Mouse (Mus musculus): ENCODE results near the gene Rap1gap2. TPM values are rescaled to one million over a fixed set of nuclear protein-coding genes. Genes with fewer than 3 reads are reported as not detected.

The Rap1gap2 gene
- polyA plus RNA-seq, 1 experiment from 2014 or later = 0.35 TPM

- H3K4me3 ChIP-seq (ENCODE audit: low read depth, low read length) = no peak overlapping the region
- H3K27ac ChIP-seq (replicated peaks; ENCODE audit: low read depth, low read length) = no peak overlapping the region
- no peaks in the 10 kb centered on the region for H3K27me3 ChIP-seq (ENCODE audit: control insufficient read depth, insufficient read depth, low read length)
- H3K4me1 ChIP-seq (ENCODE audit: control insufficient read depth, insufficient read depth, low read length) = no peaks in the 10 kb centered on the region
- DNase-seq (ENCODE audit: low spot score) = no peak
- no peaks in the 10 kb centered on the region for H3K9me3 ChIP-seq (ENCODE audit: control insufficient read depth, low read length)
- H3K4me2 ChIP-seq (ENCODE audit: low read depth, severe bottlenecking) = no peak overlapping the region
- WGBS = 95% methylated on average over 2 of the region's 2 CpGs
- H3K9ac ChIP-seq (ENCODE audit: low read length) = no peak overlapping the region
- ATAC-seq (ENCODE audit: insufficient number of reproducible peaks, low FRiP score, low TSS enrichment, low read depth) = no peak
- no peaks in the 10 kb centered on the region for H3K36me3 ChIP-seq (ENCODE audit: control insufficient read depth, insufficient read depth, low read length)
Observed at GRCm38 (mm10) chr11:74435366-74435765, 175.3 kb downstream of the Rap1gap2 start.

- H3K27ac ChIP-seq (replicated peaks; ENCODE audit: low read depth, low read length) = no peak overlapping the region
- no peak overlapping the region for H3K4me2 ChIP-seq (ENCODE audit: low read depth, severe bottlenecking)
- H3K27me3 ChIP-seq (ENCODE audit: control insufficient read depth, insufficient read depth, low read length) = no peaks in the 10 kb centered on the region
- no peaks in the 10 kb centered on the region for H3K4me1 ChIP-seq (ENCODE audit: control insufficient read depth, insufficient read depth, low read length)
- no peak overlapping the region for H3K9ac ChIP-seq (ENCODE audit: low read length)
- H3K9me3 ChIP-seq (ENCODE audit: control insufficient read depth, low read length) = no peaks in the 10 kb centered on the region
- no peak overlapping the region for H3K4me3 ChIP-seq (ENCODE audit: low read depth, low read length)
- DNase-seq (ENCODE audit: low spot score) (no peak), ATAC-seq (ENCODE audit: insufficient number of reproducible peaks, low FRiP score, low TSS enrichment, low read depth) (no peak)
- WGBS = 80% methylated on average over 4 of the region's 4 CpGs
- no peaks in the 10 kb centered on the region for H3K36me3 ChIP-seq (ENCODE audit: control insufficient read depth, insufficient read depth, low read length)
Observed at GRCm38 (mm10) chr11:74433000-74433399, 177.7 kb downstream of the Rap1gap2 start.

GRCm38 (mm10) chr11:74429798-74430529, 180.8 kb downstream of the Rap1gap2 start:
- Histone ChIP-seq H3K36me3 (ENCODE audit: control insufficient read depth, insufficient read depth, low read length) (no peaks in the 10 kb centered on the region), H3K4me3 (ENCODE audit: low read depth, low read length) (no peak overlapping the region), H3K9ac (ENCODE audit: low read length) (no peak overlapping the region), H3K27ac (replicated peaks; ENCODE audit: low read depth, low read length) (no peak overlapping the region), H3K9me3 (ENCODE audit: control insufficient read depth, low read length) (no peaks in the 10 kb centered on the region), H3K4me2 (ENCODE audit: low read depth, severe bottlenecking) (no peak overlapping the region), H3K4me1 (ENCODE audit: control insufficient read depth, insufficient read depth, low read length) (no peaks in the 10 kb centered on the region), H3K27me3 (ENCODE audit: control insufficient read depth, insufficient read depth, low read length) (no peaks in the 10 kb centered on the region)
- ATAC-seq (ENCODE audit: insufficient number of reproducible peaks, low FRiP score, low TSS enrichment, low read depth) (no peak), DNase-seq (ENCODE audit: low spot score) (no peak)
- WGBS = 75% methylated on average over 11 of the region's 11 CpGs

DNA sequence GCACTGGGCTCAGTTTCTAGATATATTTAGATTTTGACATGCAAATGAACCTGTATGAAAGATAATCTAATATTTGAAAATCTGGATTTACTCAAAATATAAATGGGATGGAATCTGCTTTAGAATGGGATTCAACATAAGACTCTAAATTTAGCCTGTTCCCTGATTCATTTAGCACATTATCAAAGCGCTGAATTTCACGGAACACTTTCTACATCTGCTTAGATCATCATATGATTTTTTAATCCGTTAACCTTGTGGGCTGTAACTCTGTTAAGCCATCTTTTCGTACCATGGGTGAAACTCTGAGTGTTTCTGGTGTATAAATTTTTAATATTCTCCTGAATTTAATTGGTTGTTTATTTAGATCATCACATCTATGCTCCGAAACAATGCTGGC, 184.4 kb downstream of the Rap1gap2 start:
- no peak for ATAC-seq (ENCODE audit: insufficient number of reproducible peaks, low FRiP score, low TSS enrichment, low read depth)
- no peak for DNase-seq (ENCODE audit: low spot score)
- H3K27ac ChIP-seq (replicated peaks; ENCODE audit: low read depth, low read length) = no peak overlapping the region
- H3K4me1 ChIP-seq (ENCODE audit: control insufficient read depth, insufficient read depth, low read length) = no peaks in the 10 kb centered on the region
- no peak overlapping the region for H3K9ac ChIP-seq (ENCODE audit: low read length)
- no peak overlapping the region for H3K4me3 ChIP-seq (ENCODE audit: low read depth, low read length)
- H3K27me3 ChIP-seq (ENCODE audit: control insufficient read depth, insufficient read depth, low read length) = no peaks in the 10 kb centered on the region
- H3K4me2 ChIP-seq (ENCODE audit: low read depth, severe bottlenecking) = no peak overlapping the region
- 86% methylated on average over 5 of the region's 5 CpGs for WGBS
- no peaks in the 10 kb centered on the region for H3K36me3 ChIP-seq (ENCODE audit: control insufficient read depth, insufficient read depth, low read length)
- H3K9me3 ChIP-seq (ENCODE audit: control insufficient read depth, low read length) = no peaks in the 10 kb centered on the region

- H3K36me3 ChIP-seq (ENCODE audit: control insufficient read depth, insufficient read depth, low read length) = no peaks in the 10 kb centered on the region
- H3K9me3 ChIP-seq (ENCODE audit: control insufficient read depth, low read length) = no peaks in the 10 kb centered on the region
- 94% methylated on average over 6 of the region's 6 CpGs for WGBS
- no peak overlapping the region for H3K9ac ChIP-seq (ENCODE audit: low read length)
- no peak overlapping the region for H3K4me2 ChIP-seq (ENCODE audit: low read depth, severe bottlenecking)
- no peaks in the 10 kb centered on the region for H3K4me1 ChIP-seq (ENCODE audit: control insufficient read depth, insufficient read depth, low read length)
- ATAC-seq (ENCODE audit: insufficient number of reproducible peaks, low FRiP score, low TSS enrichment, low read depth) (no peak), DNase-seq (ENCODE audit: low spot score) (no peak)
- no peaks in the 10 kb centered on the region for H3K27me3 ChIP-seq (ENCODE audit: control insufficient read depth, insufficient read depth, low read length)
- H3K27ac ChIP-seq (replicated peaks; ENCODE audit: low read depth, low read length) = no peak overlapping the region
- H3K4me3 ChIP-seq (ENCODE audit: low read depth, low read length) = no peak overlapping the region
Observed at GRCm38 (mm10) chr11:74422019-74422418, 188.7 kb downstream of the Rap1gap2 start.

DNA sequence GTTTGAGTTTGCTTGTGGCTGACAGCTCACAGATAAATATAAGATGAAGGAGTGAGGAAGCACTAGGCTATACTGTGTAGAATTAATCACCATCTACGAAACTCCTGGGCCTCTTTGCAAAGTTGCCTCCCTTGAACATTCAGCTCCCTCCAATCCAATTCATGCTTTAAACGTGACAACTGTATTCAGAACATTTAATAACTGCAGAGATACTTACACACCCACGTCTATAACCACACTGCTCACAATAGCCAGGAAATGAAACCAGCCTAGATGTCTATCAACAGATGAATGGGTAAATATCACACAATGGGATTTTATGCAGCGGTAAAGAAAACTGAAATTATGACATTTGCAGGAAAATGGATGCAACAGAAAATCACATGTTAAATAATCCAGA, 189.6 kb downstream of the Rap1gap2 start:
- no peaks in the 10 kb centered on the region for H3K36me3 ChIP-seq (ENCODE audit: control insufficient read depth, insufficient read depth, low read length)
- H3K27me3 ChIP-seq (ENCODE audit: control insufficient read depth, insufficient read depth, low read length) = no peaks in the 10 kb centered on the region
- no peak overlapping the region for H3K27ac ChIP-seq (replicated peaks; ENCODE audit: low read depth, low read length)
- H3K9ac ChIP-seq (ENCODE audit: low read length) = no peak overlapping the region
- DNase-seq (ENCODE audit: low spot score) (no peak), ATAC-seq (ENCODE audit: insufficient number of reproducible peaks, low FRiP score, low TSS enrichment, low read depth) (no peak)
- H3K4me3 ChIP-seq (ENCODE audit: low read depth, low read length) = no peak overlapping the region
- no peaks in the 10 kb centered on the region for H3K4me1 ChIP-seq (ENCODE audit: control insufficient read depth, insufficient read depth, low read length)
- WGBS = 88% methylated on average over 4 of the region's 4 CpGs
- no peaks in the 10 kb centered on the region for H3K9me3 ChIP-seq (ENCODE audit: control insufficient read depth, low read length)
- H3K4me2 ChIP-seq (ENCODE audit: low read depth, severe bottlenecking) = no peak overlapping the region

- H3K36me3 ChIP-seq (ENCODE audit: control insufficient read depth, insufficient read depth, low read length) = no peaks in the 10 kb centered on the region
- no peak overlapping the region for H3K4me2 ChIP-seq (ENCODE audit: low read depth, severe bottlenecking)
- no peaks in the 10 kb centered on the region for H3K27me3 ChIP-seq (ENCODE audit: control insufficient read depth, insufficient read depth, low read length)
- no peak overlapping the region for H3K4me3 ChIP-seq (ENCODE audit: low read depth, low read length)
- no peak overlapping the region for H3K9ac ChIP-seq (ENCODE audit: low read length)
- no peaks in the 10 kb centered on the region for H3K4me1 ChIP-seq (ENCODE audit: control insufficient read depth, insufficient read depth, low read length)
- H3K27ac ChIP-seq (replicated peaks; ENCODE audit: low read depth, low read length) = no peak overlapping the region
- no peak for DNase-seq (ENCODE audit: low spot score)
- 82% methylated on average over 4 of the region's 4 CpGs for WGBS
- no peaks in the 10 kb centered on the region for H3K9me3 ChIP-seq (ENCODE audit: control insufficient read depth, low read length)
- no peak for ATAC-seq (ENCODE audit: insufficient number of reproducible peaks, low FRiP score, low TSS enrichment, low read depth)
Observed at GRCm38 (mm10) chr11:74419601-74420000, 191.1 kb downstream of the Rap1gap2 start.

GRCm38 (mm10) chr11:74415736-74416135, 195.0 kb downstream of the Rap1gap2 start:
- WGBS = 78% methylated on average over 12 of the region's 12 CpGs
- Histone ChIP-seq H3K27me3 (ENCODE audit: control insufficient read depth, insufficient read depth, low read length) (no peaks in the 10 kb centered on the region), H3K36me3 (ENCODE audit: control insufficient read depth, insufficient read depth, low read length) (no peaks in the 10 kb centered on the region), H3K27ac (replicated peaks; ENCODE audit: low read depth, low read length) (no peak overlapping the region), H3K4me2 (ENCODE audit: low read depth, severe bottlenecking) (no peak overlapping the region), H3K4me3 (ENCODE audit: low read depth, low read length) (no peak overlapping the region), H3K9ac (ENCODE audit: low read length) (no peak overlapping the region), H3K9me3 (ENCODE audit: control insufficient read depth, low read length) (no peaks in the 10 kb centered on the region), H3K4me1 (ENCODE audit: control insufficient read depth, insufficient read depth, low read length) (no peaks in the 10 kb centered on the region)
- ATAC-seq (ENCODE audit: insufficient number of reproducible peaks, low FRiP score, low TSS enrichment, low read depth) (no peak), DNase-seq (ENCODE audit: low spot score) (no peak)

GRCm38 (mm10) chr11:74414112-74414511, 196.6 kb downstream of the Rap1gap2 start:
- WGBS = 75% methylated on average over 9 of the region's 9 CpGs
- H3K36me3 ChIP-seq (ENCODE audit: control insufficient read depth, insufficient read depth, low read length) = no peaks in the 10 kb centered on the region
- ATAC-seq (ENCODE audit: insufficient number of reproducible peaks, low FRiP score, low TSS enrichment, low read depth) (no peak), DNase-seq (ENCODE audit: low spot score) (no peak)
- H3K9me3 ChIP-seq (ENCODE audit: control insufficient read depth, low read length) = no peaks in the 10 kb centered on the region
- H3K4me2 ChIP-seq (ENCODE audit: low read depth, severe bottlenecking) = no peak overlapping the region
- H3K9ac ChIP-seq (ENCODE audit: low read length) = no peak overlapping the region
- no peaks in the 10 kb centered on the region for H3K27me3 ChIP-seq (ENCODE audit: control insufficient read depth, insufficient read depth, low read length)
- no peak overlapping the region for H3K27ac ChIP-seq (replicated peaks; ENCODE audit: low read depth, low read length)
- peaks cover 7% of the 10 kb centered on the region for H3K4me1 ChIP-seq (ENCODE audit: control insufficient read depth, insufficient read depth, low read length)
- H3K4me3 ChIP-seq (ENCODE audit: low read depth, low read length) = no peak overlapping the region
